Mouse (Mus musculus): ENCODE results near the gene 3110009E18Rik. TPM values are rescaled to one million over a fixed set of nuclear protein-coding genes. Genes with fewer than 3 reads are reported as not detected.
A peak's percentile ranks its signal among the peaks of the same experiment; 100 is the strongest.

The 3110009E18Rik gene
- 10 to 100 TPM in 1 of 2 experiments, 1 to 10 TPM in 1; 6.6 to 10.3 TPM for total RNA-seq (2021)

- DNase-seq = peak; percentile 99
Observed at GRCm38 (mm10) chr1:120120969-120121811, at the start of gene 3110009E18Rik, which contains the start of gene Dbi. Gene 3110009E18Rik, plus strand, starts transcription at chr1:120121187. Gene Dbi, minus strand, starts transcription at chr1:120121078.

- DNase-seq = peak; percentile 46
Observed at GRCm38 (mm10) chr1:120072900-120073299, 48.1 kb upstream of the 3110009E18Rik start.

GRCm38 (mm10) chr1:120073519-120074306 lies 47.3 kb upstream of the 3110009E18Rik start, which contains the start of gene Tmem37:
Gene Tmem37, minus strand, starts transcription at chr1:120074074.
- peak; percentile 81 for DNase-seq

- no peak for DNase-seq
Observed at GRCm38 (mm10) chr1:120074307-120074702, 46.7 kb upstream of the 3110009E18Rik start.

- DNase-seq = peak; percentile 20
Observed at GRCm38 (mm10) chr1:120074931-120075330, 46.1 kb upstream of the 3110009E18Rik start.

- DNase-seq = no peak
Observed at GRCm38 (mm10) chr1:120075507-120075906, 45.5 kb upstream of the 3110009E18Rik start.

- no peak for DNase-seq
Observed at GRCm38 (mm10) chr1:120077746-120078410, 43.1 kb upstream of the 3110009E18Rik start.

- no peak for DNase-seq
Observed at GRCm38 (mm10) chr1:120080632-120081031, 40.4 kb upstream of the 3110009E18Rik start.

GRCm38 (mm10) chr1:120082957-120083585 lies 37.9 kb upstream of the 3110009E18Rik start:
- DNase-seq = no peak

GRCm38 (mm10) chr1:120083921-120084517 lies 37.0 kb upstream of the 3110009E18Rik start:
- no peak for DNase-seq

- no peak for DNase-seq
Observed at GRCm38 (mm10) chr1:120085696-120086095, 35.3 kb upstream of the 3110009E18Rik start.

GRCm38 (mm10) chr1:120086644-120087043 lies 34.3 kb upstream of the 3110009E18Rik start:
- no peak for DNase-seq

- no peak for DNase-seq
Observed at GRCm38 (mm10) chr1:120089180-120089579, 31.8 kb upstream of the 3110009E18Rik start.

GRCm38 (mm10) chr1:120090880-120091570 lies 30.0 kb upstream of the 3110009E18Rik start:
- DNase-seq = peak; percentile 28

- DNase-seq = peak; percentile 93
Observed at GRCm38 (mm10) chr1:120093482-120094134, 27.4 kb upstream of the 3110009E18Rik start.

GRCm38 (mm10) chr1:120094920-120095319 lies 26.1 kb upstream of the 3110009E18Rik start:
- DNase-seq = no peak

- peak; percentile 77 for DNase-seq
Observed at GRCm38 (mm10) chr1:120098327-120098726, 22.7 kb upstream of the 3110009E18Rik start.

- no peak for DNase-seq
Observed at GRCm38 (mm10) chr1:120099483-120099882, 21.5 kb upstream of the 3110009E18Rik start.

- no peak for DNase-seq
Observed at GRCm38 (mm10) chr1:120100456-120101226, 20.3 kb upstream of the 3110009E18Rik start.

- no peak for DNase-seq
Observed at GRCm38 (mm10) chr1:120101227-120101609, 19.8 kb upstream of the 3110009E18Rik start.

All from heart, postnatal 4 days (tissue).